Comparison of ENCODE assay signal across 12 mouse cellular contexts in the genomic region with DNA sequence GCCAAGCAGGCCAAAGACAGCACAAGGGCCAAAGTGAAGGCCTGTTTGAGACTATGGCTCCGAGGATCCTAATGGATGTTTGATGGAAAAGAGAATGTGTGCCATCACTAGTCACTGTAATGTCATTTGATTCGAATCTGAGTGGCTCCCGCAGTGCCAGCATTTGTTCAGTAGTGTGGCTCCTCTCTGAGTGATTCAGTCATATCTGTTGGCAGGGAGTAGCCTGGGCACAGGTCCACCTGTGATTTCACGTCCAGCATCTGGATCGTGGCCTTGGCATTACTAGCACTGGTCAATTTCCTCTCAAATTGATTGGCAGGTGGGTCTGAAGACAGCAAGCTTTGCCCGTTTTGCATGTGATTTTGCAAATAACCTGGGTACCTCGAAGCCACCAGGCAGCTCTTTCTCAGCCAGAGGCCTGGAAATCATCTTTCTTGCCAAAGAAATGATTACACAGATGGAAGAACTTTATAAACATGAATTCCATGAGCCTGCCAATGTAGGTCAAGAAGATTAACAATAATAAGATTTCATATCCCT. TPM values are rescaled to one million over a fixed set of nuclear protein-coding genes. Genes with fewer than 3 reads are reported as not detected.
DNase-seq lines count a peak whose midpoint lies in the region; ATAC-seq and TF ChIP-seq lines count a peak whose summit lies in the region.
"Had no signal": no experiment of that assay in that cellular context is flagged by ENCODE, and none has a peak within 500 bp of the region (broad histone marks: within the 10 kb centered on the region; RNA-seq: fewer than 3 reads in every experiment).

No protein-coding gene starts in this region.

- ATAC-seq in hindbrain, postnatal 0 days, result peak; percentile 70
- no peak for ATAC-seq in hindbrain, embryonic 13.5 days (ENCODE audit: low FRiP score)
- ATAC-seq in intestine, embryonic 15.5 days, result no peak
- ATAC-seq: liver, embryonic 12.5 days had no signal

- no peak overlapping the region for H3K4me3 ChIP-seq in hindbrain, postnatal 0 days (ENCODE audit: low read length)
- no peak overlapping the region for H3K4me3 ChIP-seq in hindbrain, embryonic 13.5 days
- H3K4me3 ChIP-seq in intestine, embryonic 15.5 days (replicated peaks), result no peak overlapping the region
- H3K4me3 ChIP-seq: erythroblast, embryonic 14.5 days; liver, embryonic 12.5 days had no signal

- H3K36me3 ChIP-seq in hindbrain, postnatal 0 days (ENCODE audit: insufficient read depth, low read length), result no peaks in the 10 kb centered on the region
- H3K36me3 ChIP-seq in hindbrain, embryonic 13.5 days, result no peaks in the 10 kb centered on the region
- no peaks in the 10 kb centered on the region for H3K36me3 ChIP-seq in intestine, embryonic 15.5 days
- H3K36me3 ChIP-seq: liver, embryonic 12.5 days had no signal

- H3K4me1 ChIP-seq in hindbrain, postnatal 0 days (ENCODE audit: insufficient read depth, low read length), result no peaks in the 10 kb centered on the region
- no peaks in the 10 kb centered on the region for H3K4me1 ChIP-seq in hindbrain, embryonic 13.5 days (replicated peaks)
- H3K4me1 ChIP-seq in intestine, embryonic 15.5 days (replicated peaks), result 0 out of 2 replicates have a peak, but pooled peaks cover 6% of the 10 kb centered on the region

- DNase-seq in adrenal gland, adult (ENCODE audit: inconsistent age in 2 of 2, low spot score in 1 of 2), result peak; percentile 82 to 91
- no peak for DNase-seq in adrenal gland, postnatal 4 days (ENCODE audit: low spot score in 2 of 2)
- peak; percentile 26 for DNase-seq in hindbrain, postnatal 0 days (ENCODE audit: low spot score)
- DNase-seq in adrenal gland, postnatal 14 days, result peak; percentile 71
- DNase-seq in cerebellum, postnatal 10 days, result peak; percentile 87 to 93
- no peak for DNase-seq in frontal cortex, postnatal 14 days (ENCODE audit: low spot score in 2 of 2)
- DNase-seq: kidney, adult 2 months; lung, postnatal 4 days had no signal

- WGBS in hindbrain, postnatal 0 days, result 59% methylated on average over 7 of the region's 7 CpGs
- WGBS in hindbrain, embryonic 13.5 days, result 84% methylated on average over 7 of the region's 7 CpGs
- WGBS in intestine, embryonic 15.5 days, result 70% methylated on average over 7 of the region's 7 CpGs

- no peaks in the 10 kb centered on the region for H3K9me3 ChIP-seq in hindbrain, postnatal 0 days (ENCODE audit: low read length)
- no peaks in the 10 kb centered on the region for H3K9me3 ChIP-seq in hindbrain, embryonic 13.5 days
- no peaks in the 10 kb centered on the region for H3K9me3 ChIP-seq in intestine, embryonic 15.5 days
- H3K9me3 ChIP-seq: liver, embryonic 12.5 days had no signal

- H3K4me2 ChIP-seq in hindbrain, postnatal 0 days (ENCODE audit: low read depth, low read length), result no peak overlapping the region
- no peak overlapping the region for H3K4me2 ChIP-seq in hindbrain, embryonic 13.5 days
- H3K4me2 ChIP-seq in intestine, embryonic 15.5 days (replicated peaks), result no peak overlapping the region
- H3K4me2 ChIP-seq: liver, embryonic 12.5 days had no signal

- TF ChIP-seq CTCF in hindbrain, postnatal 0 days (IDR thresholded peaks at IDR 0.05; ENCODE audit: low read depth), result no peak

- H3K27ac ChIP-seq in hindbrain, postnatal 0 days, result 0 out of 2 replicates have a peak overlapping the region, but pooled peaks have one; percentile 8
- H3K27ac ChIP-seq in hindbrain, embryonic 13.5 days, result no peak overlapping the region
- H3K27ac ChIP-seq in intestine, embryonic 15.5 days, result no peak overlapping the region
- H3K27ac ChIP-seq: liver, embryonic 12.5 days had no signal

- H3K9ac ChIP-seq in hindbrain, postnatal 0 days (replicated peaks; ENCODE audit: low read length), result no peak overlapping the region
- H3K9ac ChIP-seq in hindbrain, embryonic 13.5 days, result no peak overlapping the region
- no peak overlapping the region for H3K9ac ChIP-seq in intestine, embryonic 15.5 days
- H3K9ac ChIP-seq: liver, embryonic 12.5 days had no signal

- H3K27me3 ChIP-seq in hindbrain, postnatal 0 days (ENCODE audit: insufficient read depth, low read length), result no peaks in the 10 kb centered on the region
- no peaks in the 10 kb centered on the region for H3K27me3 ChIP-seq in hindbrain, embryonic 13.5 days
- no peaks in the 10 kb centered on the region for H3K27me3 ChIP-seq in intestine, embryonic 15.5 days (replicated peaks)
- H3K27me3 ChIP-seq: liver, embryonic 12.5 days had no signal

RNA-seq across cellular contexts. Expression of gene Parm1, which starts 41.7 kb away (rescaled TPM):
- total RNA-seq in adrenal gland, postnatal 4 days (2021), result 10 to 100 TPM; 49.4 to 53.2 TPM
- 7.7 and 9.6 TPM in 2 replicates for total RNA-seq in hindbrain, postnatal 0 days (2014; rRNA removed)
- 8.1 and 8.4 TPM in 2 replicates for polyA plus RNA-seq in hindbrain, postnatal 0 days (2015; fragmentation: Nextera tagmentation; extraction: Ambion mirVana)
- polyA plus RNA-seq in hindbrain, embryonic 13.5 days (2015; fragmentation: Nextera tagmentation; extraction: Ambion mirVana), result 5.1 and 5.6 TPM in 2 replicates
- 57.0 and 61.0 TPM in 2 replicates for total RNA-seq in adrenal gland, postnatal 14 days (2021)
- 22.1 and 23.9 TPM in 2 replicates for polyA plus RNA-seq in intestine, embryonic 15.5 days (2015; fragmentation: Nextera tagmentation; extraction: Ambion mirVana)

Comparison
In these comparisons a context has a peak if more than half of its experiments do, and no peak if none do; other contexts are left out.
1. DNase-seq: peak in adrenal gland, adult (2 of 2), hindbrain, postnatal 0 days (single experiment), adrenal gland, postnatal 14 days (single experiment) and cerebellum, postnatal 10 days (2 of 2); none in adrenal gland, postnatal 4 days (0 of 2) and frontal cortex, postnatal 14 days (0 of 2).